Mouse (Mus musculus): ENCODE data around the gene Slc6a21. TPM values are rescaled to one million over a fixed set of nuclear protein-coding genes. Genes with fewer than 3 reads are reported as not detected.
A peak's percentile ranks its signal among the peaks of the same experiment; 100 is the strongest.

Slc6a21 gene
- total RNA-seq, 4 experiments from 2014 or later: 0.26 TPM; not detected in 3

DNA sequence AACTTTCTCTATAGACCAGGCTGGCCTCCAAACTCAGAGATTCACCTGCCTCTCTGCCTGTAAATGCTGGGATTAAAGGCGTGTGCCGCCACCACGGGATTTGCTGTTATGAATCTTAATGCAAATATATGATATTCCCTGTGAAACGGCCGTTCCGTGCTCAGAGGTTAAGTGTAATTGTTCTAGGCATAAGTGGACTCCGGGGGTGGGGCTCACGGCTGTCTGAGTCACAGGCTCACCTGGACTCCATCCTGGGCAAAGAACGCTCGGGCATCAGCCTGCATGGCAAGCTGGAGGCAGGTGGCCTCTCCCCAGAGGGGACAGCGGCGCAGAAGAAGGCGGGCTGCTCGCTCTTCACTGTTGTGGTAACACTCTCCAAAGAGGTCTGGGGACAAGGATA, 39.2 kb downstream of the Slc6a21 start:
- DNase-seq: no peak

DNA sequence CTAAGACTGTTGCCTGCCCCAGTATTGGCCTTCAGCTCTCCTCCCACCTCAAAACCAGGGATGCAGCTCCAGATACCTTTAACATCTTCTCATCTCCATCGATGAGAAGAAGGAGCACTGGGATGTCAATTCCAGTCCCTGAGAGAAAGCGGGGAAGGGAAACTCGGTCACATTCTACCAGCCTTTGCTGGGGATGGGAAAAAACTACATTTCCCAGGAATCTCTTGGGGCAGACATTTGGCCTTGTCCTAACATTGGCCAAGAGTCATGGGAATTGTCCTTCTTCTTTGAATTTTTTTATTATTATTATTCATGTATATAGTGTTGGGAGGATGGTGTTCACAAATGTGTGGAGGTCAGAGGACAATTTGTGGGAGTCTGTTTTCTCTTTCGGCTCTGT, 44.9 kb downstream of the Slc6a21 start:
- DNase-seq: no peak

DNA sequence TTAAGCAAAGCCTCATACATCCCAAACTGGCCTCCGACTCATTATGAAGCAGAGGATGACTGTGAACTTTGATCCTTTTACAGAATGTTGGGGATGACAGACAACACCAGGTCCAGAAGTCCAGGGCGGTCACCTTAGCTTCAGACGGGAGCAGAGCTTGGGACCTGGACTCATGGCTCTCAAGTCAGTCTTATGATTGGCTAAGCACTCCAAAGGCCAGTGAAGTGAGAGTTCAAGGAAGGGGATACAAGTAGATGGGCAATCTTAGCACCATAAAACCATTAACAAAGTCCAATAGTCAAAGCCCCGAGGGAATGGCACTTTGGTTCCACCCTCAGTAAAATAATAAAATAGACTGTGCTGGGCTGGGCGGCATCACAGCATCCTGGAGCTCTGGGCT, 45.8 kb downstream of the Slc6a21 start:
- DNase-seq: no peak

DNA sequence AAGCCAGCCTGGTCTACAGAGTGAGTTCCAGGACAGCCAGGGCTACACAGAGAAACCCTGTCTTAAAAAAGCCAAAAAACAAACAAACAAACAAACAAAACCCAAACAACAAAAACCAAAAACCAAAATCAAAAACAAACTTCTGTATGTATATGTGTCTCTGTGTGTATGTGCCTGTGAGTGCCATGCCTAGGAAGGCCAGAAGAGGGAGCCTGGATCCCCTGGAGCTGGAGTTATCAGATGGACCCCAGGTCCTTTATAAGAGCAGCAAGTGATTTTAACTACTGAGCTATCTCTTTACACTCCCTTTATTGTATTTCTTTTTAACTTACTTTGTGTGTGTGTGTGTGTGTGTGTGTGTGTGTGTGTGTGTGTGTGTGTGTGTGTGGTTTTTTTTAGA, 48.5 kb downstream of the Slc6a21 start:
- no peak for DNase-seq

DNA sequence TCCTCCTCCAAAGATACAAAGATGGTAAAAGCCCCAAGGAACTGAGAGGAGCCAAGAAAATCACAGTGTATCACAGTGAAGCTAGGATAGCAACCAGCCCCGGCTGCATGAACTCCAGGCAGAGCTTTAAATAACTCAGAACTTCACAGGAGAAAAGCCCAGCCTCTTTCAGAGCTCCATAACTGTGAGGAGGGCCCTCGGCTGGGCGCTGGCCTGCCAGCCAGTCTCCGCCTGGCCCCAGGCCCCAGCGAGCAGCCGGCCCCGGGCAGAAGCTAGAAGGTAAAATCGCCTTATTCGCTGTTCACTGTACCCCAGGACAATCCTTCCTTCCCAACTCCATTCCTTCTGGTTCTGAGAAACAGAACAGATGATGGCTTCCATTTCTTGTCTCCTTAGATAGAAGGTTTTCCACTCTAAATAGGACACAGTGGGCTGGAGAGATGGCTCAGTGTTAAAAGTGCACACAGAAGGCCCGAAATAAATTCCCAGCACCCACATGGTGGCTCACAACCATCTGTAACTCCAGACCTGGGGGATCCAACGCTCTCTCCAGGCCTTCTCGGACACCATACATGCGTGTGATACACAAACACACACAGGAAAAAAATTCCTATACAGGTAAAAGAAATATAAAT, 51.6 kb downstream of the Slc6a21 start:
- no peak for DNase-seq

DNA sequence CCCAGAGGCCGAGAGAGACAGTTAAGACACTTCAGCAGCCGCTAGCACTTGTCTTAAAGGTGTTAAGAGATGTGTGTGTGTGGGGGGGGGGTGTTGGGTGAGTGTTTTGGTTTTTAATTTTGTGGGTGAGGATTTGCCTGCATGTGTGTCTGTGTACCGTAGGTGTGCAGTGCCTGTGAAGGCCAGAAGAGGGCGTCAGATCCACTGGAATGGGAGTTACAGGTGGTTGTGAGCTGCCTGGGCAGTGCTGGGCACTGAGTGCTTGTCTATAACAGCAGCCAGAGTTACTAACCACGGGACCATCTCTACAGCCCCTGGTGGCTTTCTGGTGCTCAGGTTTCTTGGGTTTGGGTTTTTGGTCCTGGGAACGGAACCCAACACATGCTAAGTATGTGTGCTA, 54.2 kb downstream of the Slc6a21 start:
- no peak for DNase-seq

DNA sequence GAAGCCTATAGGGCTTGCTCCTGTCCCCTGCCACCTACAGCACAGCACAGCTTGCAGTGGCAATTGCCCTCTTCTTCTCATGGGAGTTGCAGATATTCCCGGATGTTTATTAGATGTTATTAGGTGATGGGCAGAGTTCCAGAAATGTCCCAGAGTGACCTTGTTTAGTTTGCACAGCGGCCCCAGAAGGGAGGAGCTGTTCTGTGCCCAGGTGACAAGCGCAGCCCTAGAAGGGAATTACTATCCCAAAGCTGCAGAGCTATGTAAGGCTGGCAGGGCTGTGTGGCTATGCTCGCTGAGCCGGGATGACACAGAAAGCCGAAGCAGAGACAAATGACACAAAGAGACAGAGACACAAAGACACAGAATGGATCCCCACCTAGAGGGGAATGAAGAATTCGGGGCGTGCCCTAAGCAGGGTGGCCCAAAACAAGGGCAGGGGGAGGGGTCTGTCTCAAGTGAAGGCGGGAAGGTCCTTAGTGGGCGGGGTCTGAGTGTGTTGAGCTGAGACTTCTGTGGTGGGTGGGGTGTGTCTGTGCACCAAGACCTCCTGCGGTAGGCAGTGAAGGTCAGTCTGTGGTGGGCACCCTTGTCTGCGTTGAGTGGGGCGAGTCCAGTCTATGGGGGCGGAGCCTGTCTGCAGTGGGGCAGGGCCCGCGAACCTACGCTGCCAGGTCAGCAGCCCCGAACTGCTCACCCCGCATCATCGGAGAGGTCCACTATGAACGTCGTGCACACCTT, 55.5 kb downstream of the Slc6a21 start:
- DNase-seq: no peak

DNA sequence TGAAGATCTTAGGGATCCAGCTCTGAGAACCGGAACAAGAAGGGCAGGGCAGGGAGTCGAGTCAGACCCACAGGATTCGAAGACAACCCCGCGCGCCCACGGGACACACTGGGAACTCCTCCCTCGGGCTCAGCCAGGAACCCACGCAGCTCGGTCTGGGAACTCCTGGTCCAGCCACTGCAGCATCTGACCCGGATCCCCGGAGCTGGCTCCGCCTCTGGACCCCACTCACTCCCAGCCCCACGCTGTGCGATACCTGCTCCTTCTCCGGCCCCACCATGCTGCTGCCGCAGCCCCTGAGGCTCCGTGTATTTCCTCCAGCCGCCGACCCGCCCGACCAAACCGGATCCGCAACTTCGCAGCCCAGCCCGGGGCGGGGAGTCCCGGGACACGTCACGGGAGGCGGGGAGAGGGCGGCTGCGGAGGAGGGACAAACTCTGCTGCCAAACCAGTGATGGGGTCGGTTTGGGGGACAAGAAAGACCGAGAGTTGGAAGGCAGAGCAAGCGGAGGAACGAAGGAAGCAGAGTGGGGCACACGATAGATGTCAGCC, 56.2 kb downstream of the Slc6a21 start, which contains the start of gene Trpm4:
Gene Trpm4 (minus strand): TSS at position 350 of the 552 bp plus-strand sequence.
- peak; percentile 67 for DNase-seq

DNA sequence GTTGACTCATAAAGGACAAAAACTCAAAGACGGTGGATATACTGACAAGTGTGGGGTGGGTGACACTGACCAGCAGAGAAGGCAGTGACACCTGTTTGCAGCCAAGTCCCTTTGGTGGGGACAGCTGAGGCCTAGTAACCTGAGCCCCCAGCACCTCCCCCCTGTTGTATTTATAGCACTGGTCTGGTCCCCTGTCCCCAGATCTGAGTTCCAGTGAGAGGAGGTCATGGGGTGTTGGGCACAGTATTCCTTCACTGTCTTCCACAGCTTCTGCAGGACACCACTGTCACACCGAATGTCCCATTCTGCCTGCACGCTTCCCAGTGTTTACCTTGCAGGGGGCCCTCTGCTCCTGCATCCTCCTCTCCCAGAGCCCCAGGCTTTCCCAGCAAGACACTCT, 57.3 kb downstream of the Slc6a21 start:
- no peak for DNase-seq

DNA sequence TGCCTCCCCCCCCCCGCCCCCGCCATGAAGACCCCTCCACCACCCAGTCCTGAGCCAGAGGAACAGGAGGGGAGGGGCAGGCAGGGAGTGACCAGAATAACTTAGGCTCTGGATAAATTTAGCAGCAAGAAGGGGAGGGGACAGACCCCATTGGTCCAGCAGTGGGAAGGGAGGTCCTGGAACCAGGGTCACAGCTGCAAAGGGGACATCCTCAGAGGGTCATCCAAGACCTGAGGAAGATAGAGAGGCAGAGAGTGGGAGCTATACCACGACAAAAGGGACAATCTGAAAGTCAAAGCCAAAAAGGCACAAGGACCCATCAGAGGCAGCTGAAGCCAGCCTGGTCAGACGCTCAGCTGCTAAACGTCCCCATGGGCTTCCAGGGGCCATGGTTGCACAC, 57.7 kb downstream of the Slc6a21 start, which contains the start of gene Hrc:
Gene Hrc (plus strand): TSS at position 235 of the 400 bp plus-strand sequence.
- DNase-seq: no peak

DNA sequence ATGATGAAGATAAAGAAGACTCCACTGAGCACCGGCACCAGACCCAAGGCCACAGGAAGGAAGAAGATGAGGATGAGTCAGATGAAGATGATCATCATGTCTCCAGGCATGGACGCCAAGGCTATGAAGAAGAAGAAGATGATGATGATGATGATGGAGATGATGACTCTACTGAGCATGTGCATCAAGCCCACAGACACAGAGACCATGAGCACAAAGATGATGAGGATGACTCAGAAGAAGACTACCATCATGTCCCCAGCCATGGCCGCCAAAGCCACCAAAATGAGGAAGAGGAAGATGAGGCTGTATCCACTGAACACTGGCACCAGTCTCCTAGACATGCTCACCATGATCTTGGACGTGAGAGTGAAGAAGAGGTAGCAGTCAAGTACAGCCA, 59.0 kb downstream of the Slc6a21 start:
- DNase-seq: no peak

DNA sequence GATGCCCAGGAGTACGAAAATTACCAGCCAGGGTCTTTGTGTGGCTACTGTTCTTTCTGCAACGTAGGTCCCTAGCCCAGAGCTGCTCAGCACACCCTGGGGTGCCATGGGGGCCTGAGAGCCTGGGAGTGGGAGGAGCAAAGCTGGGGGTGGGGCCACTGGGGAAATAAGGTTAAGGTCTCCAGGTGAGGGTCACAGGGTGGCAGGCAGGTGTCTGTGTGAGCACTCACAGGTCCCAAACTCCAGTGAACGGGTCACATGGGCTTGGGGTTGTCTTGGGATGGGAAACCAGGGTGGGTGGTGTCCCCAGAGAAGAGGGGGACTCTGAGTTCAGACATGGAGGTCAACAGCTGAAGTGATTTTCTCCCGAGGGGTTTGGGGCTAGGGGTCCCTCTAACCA, 60.2 kb downstream of the Slc6a21 start:
- DNase-seq: no peak

DNA sequence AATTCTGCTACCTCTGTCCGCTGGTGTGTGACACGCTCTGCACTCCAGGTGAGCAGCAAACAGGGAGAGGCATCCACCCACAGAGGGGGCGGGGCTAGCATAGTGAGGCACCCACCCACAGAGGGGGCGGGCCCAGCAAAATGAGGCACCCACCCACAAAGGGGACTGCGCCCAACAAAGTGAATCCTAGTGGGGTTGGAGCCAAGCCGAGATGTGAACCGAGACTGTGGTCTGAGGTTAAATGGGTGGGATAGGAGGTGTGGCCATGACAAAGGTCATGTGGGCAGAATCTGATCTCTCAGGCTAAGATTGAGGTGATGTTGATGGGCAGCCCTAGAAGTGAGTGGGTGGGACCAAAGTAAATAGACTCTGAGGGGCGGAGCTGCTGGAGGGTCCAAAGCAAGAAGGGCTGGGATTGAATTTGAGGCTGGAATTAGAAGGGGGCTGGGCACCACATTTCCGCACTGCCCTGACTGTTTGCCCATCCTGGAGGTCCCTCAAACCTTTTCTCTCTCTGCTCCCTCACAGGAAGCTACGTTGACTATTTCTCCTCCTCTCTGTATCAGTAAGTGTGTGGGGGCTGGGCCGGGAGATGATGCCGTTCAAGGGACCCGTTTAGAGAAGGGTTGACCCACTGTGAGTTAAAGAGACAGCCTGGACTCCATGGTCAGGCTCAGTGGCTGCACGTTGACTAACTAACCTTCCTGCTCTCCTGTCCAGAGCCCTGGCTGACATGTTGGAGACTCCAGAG, 61.0 kb downstream of the Slc6a21 start:
- no peak for DNase-seq

Other genes with a start within 250 kb of the Slc6a21 start
- 10 to 100 TPM; 64.6 to 86.8 (median 70.0) TPM for gene Prr12, start 224.6 kb upstream of the Slc6a21 start, total RNA-seq (2022)
- 10 to 100 TPM; 57.5 to 81.7 (median 66.6) TPM for gene Nosip, start 215.1 kb upstream of the Slc6a21 start, total RNA-seq (2022)
- 10 to 100 TPM; 16.4 to 20.5 (median 17.1) TPM for gene Prrg2, start 214.8 kb upstream of the Slc6a21 start, total RNA-seq (2022)
- gene Rcn3, start 185.3 kb upstream of the Slc6a21 start, total RNA-seq (2022): 10 to 100 TPM; 33.1 to 51.0 (median 37.1) TPM
- gene Fcgrt, start 173.7 kb upstream of the Slc6a21 start, total RNA-seq (2022): 100 to 1,000 TPM; 105 to 151 (median 125) TPM
- 1,000 to 10,000 TPM; 1,085 to 1,250 (median 1,138) TPM for gene Rps11, start 153.1 kb upstream of the Slc6a21 start, total RNA-seq (2022)
- gene Rpl13a, start 148.8 kb upstream of the Slc6a21 start, total RNA-seq (2022): 1,000 to 10,000 TPM; 1,558 to 1,710 (median 1,647) TPM
- not detected for gene Gm45713, start 141.3 kb upstream of the Slc6a21 start, total RNA-seq (2022)
- 10 to 100 TPM; 20.4 to 56.7 (median 39.5) TPM for gene Flt3l, start 141.1 kb upstream of the Slc6a21 start, total RNA-seq (2022)
- 10 to 100 TPM; 58.4 to 73.0 (median 68.9) TPM for gene Pih1d1, start 123.2 kb upstream of the Slc6a21 start, total RNA-seq (2022)
- gene Aldh16a1, start 122.9 kb upstream of the Slc6a21 start, total RNA-seq (2022): 10 to 100 TPM; 76.3 to 79.7 (median 77.2) TPM
- gene Slc17a7, start 113.6 kb upstream of the Slc6a21 start, total RNA-seq (2022): 1 to 10 TPM in 1 of 4 experiments, under 1 TPM in 3; 0.46 to 1.1 (median 0.65) TPM
- not detected for gene Gfy, start 97.9 kb upstream of the Slc6a21 start, total RNA-seq (2022)
- not detected for gene Pth2, start 96.5 kb upstream of the Slc6a21 start, total RNA-seq (2022)
- gene Ccdc155, start 72.6 kb upstream of the Slc6a21 start, total RNA-seq (2022): 1 to 10 TPM in 1 of 4 experiments, under 1 TPM in 3; 0.12 to 1.2 (median 0.29) TPM
- gene Dkkl1, start 65.4 kb upstream of the Slc6a21 start, total RNA-seq (2022): not detected
- 10 to 100 TPM; 10.7 to 14.1 (median 12.0) TPM for gene Tead2, start 61.8 kb upstream of the Slc6a21 start, total RNA-seq (2022)
- gene Cd37, start 38.4 kb upstream of the Slc6a21 start, total RNA-seq (2022): 10 to 100 TPM in 1 of 4 experiments, 1 to 10 TPM in 3; 4.9 to 11.2 (median 7.0) TPM
- gene Slc6a16, start 36.4 kb upstream of the Slc6a21 start, total RNA-seq (2022): under 1 TPM in 1 of 4 experiments, not detected in 3; 0.37 TPM
- 10 to 100 TPM in 2 of 4 experiments, 1 to 10 TPM in 2; 5.8 to 19.1 (median 10.4) TPM for gene Trpm4, start 56.3 kb downstream of the Slc6a21 start, total RNA-seq (2022)
- gene Hrc, start 57.8 kb downstream of the Slc6a21 start, total RNA-seq (2022): under 1 TPM; 0.09 to 0.31 (median 0.26) TPM
- gene Ppfia3, start 89.5 kb downstream of the Slc6a21 start, total RNA-seq (2022): 1 to 10 TPM; 2.8 to 7.2 (median 4.7) TPM
- gene Lin7b, start 93.1 kb downstream of the Slc6a21 start, total RNA-seq (2022): 10 to 100 TPM in 2 of 4 experiments, 1 to 10 TPM in 2; 1.8 to 14.1 (median 7.6) TPM
- gene Snrnp70, start 118.2 kb downstream of the Slc6a21 start, total RNA-seq (2022): 100 to 1,000 TPM; 232 to 563 (median 376) TPM
- gene Kcna7, start 128.1 kb downstream of the Slc6a21 start, total RNA-seq (2022): not detected
- under 1 TPM in 3 of 4 experiments, not detected in 1; 0.13 to 0.22 (median 0.20) TPM for gene Ntf5, start 136.2 kb downstream of the Slc6a21 start, total RNA-seq (2022)
- not detected for gene Lhb, start 143.3 kb downstream of the Slc6a21 start, total RNA-seq (2022)
- gene Gys1, start 157.3 kb downstream of the Slc6a21 start, total RNA-seq (2022): 10 to 100 TPM; 28.5 to 33.9 (median 29.8) TPM
- 10 to 100 TPM; 36.8 to 43.8 (median 38.8) TPM for gene Ruvbl2, start 160.6 kb downstream of the Slc6a21 start, total RNA-seq (2022)
- gene Ftl1, start 182.4 kb downstream of the Slc6a21 start, total RNA-seq (2022): 1,000 to 10,000 TPM; 1,223 to 1,354 (median 1,306) TPM
- gene Bax, start 189.4 kb downstream of the Slc6a21 start, total RNA-seq (2022): 100 to 1,000 TPM in 1 of 4 experiments, 10 to 100 TPM in 3; 71.7 to 105 (median 89.1) TPM
- gene Tulp2, start 204.4 kb downstream of the Slc6a21 start, total RNA-seq (2022): 1 to 10 TPM in 2 of 4 experiments, under 1 TPM in 2; 0.20 to 2.5 (median 0.94) TPM
- gene Gm45808, start 209.3 kb downstream of the Slc6a21 start, total RNA-seq (2022): 10 to 100 TPM; 38.9 to 41.2 (median 40.2) TPM
- 10 to 100 TPM; 65.1 to 80.0 (median 69.2) TPM for gene Dhdh, start 211.3 kb downstream of the Slc6a21 start, total RNA-seq (2022)
- gene Nucb1, start 232.9 kb downstream of the Slc6a21 start, total RNA-seq (2022): 100 to 1,000 TPM; 291 to 305 (median 294) TPM
- gene Ppp1r15a, start 248.8 kb downstream of the Slc6a21 start, total RNA-seq (2022): 10 to 100 TPM; 29.2 to 62.8 (median 45.0) TPM
- 1 to 10 TPM; 3.1 to 6.9 (median 4.3) TPM for gene Plekha4, start 248.8 kb downstream of the Slc6a21 start, total RNA-seq (2022)